Mouse (Mus musculus) spleen, postnatal 4 days (tissue): ENCODE data around the gene Cpa3.

Source experiments
- DNase-seq, 2 experiments: peaks; one replicate each; pipeline ENCODE4 v3.0.0; 2022; ENCODE audit warnings: low spot score in 2 of 2

The Cpa3 gene

DNA sequence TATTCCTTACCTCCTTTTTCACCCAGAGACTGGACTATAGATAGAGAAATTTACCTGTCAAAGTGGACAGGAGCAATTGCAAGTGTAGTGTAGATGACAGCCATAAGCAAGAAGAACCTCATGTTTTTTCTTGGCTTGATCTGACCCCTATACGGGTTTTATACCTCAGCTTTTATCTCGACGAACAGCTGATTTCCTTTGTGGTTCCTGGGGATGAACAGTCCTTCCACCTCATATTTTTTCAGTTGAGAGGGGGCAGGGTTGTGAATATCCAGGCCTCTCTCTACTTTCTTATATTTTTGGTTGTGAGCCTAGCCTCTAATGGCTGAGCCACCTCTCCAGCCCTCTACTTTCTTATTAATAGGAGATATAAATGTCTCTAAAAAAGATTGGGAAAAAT, at the start of gene Cpa3:
TSS of gene Cpa3 (minus strand) at position 132 of the 400 bp plus-strand sequence.
- DNase-seq: no peak

DNA sequence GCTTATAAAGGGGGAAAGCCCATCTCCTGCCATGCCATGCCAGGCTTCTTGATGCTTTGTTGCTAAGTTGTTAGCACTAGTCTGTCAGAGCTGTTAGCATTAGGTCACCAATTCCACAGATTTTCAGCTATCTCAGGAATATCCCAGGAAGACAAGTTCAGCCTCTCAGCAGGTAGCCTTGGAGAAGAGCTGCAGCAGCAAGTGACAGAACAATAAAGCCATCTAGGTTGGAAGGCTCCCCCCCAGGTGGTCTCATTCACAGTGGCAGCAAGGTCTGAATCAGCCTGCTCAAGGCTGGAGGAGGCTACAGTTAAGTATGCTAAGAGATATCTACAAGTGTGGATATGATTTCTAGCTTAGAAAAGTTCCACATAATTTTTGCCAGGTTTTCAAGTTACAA, 49.4 kb upstream of the Cpa3 start:
- DNase-seq: no peak

DNA sequence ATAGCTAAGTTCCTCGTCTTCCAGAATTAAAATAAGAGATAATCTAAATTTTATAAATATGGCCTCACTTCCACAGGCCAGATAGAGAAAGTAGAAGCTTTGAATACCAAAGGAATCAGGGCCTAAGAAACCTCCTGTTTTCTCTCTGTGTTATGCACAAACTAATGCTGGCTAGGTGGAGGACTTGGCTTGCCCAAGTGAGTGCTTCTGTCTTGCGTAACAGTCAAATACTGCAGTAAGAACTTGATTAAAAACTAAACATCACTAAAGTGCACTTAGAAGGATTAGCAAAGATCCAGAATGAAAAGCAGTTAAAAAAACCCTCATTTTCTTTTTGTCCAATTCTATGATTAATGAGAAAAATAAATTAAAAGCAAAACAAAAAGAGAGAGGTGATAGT, 46.8 kb upstream of the Cpa3 start:
- DNase-seq: no peak

DNA sequence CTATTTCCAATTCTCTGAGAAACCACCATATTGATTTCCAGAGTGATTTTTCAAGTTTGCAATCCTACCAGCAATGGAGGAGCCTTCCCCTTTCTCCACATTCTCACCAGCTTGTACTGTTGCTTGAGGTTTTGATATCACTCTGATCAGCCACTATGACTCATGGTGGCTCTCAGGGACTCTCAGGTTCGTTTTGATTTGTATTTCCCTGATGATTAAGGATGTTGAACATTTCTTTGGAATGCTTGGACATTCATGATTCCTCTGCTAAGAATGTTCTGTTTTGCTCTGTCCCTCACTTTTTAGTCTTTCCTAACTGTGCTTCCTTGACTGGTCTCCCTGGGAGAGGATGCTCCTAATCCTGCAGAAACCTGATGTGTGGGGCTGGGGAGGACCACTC, 39.8 kb upstream of the Cpa3 start:
- DNase-seq: no peak

DNA sequence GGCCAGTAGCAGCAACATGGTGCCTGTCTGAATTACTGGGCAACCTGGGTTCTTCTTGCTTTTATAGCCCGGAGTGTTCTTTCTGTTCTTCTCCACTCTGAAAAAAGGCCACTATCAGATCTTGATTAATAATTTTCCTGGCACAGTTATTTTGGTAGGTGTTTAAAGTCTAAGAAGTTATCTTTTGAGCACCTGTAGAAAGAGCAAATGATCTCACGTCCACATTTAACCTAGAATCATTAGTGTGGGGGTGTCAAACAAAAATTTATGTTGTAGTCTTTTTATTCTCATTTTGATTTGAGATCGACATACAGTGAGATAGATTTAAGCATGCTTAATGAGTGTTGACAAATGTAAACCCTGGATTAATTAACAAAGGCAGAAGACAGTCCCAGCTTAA, 33.7 kb upstream of the Cpa3 start, which contains the start of gene Cpb1:
TSS of gene Cpb1 (minus strand) at position 101 of the 400 bp plus-strand sequence.
- DNase-seq: no peak

DNA sequence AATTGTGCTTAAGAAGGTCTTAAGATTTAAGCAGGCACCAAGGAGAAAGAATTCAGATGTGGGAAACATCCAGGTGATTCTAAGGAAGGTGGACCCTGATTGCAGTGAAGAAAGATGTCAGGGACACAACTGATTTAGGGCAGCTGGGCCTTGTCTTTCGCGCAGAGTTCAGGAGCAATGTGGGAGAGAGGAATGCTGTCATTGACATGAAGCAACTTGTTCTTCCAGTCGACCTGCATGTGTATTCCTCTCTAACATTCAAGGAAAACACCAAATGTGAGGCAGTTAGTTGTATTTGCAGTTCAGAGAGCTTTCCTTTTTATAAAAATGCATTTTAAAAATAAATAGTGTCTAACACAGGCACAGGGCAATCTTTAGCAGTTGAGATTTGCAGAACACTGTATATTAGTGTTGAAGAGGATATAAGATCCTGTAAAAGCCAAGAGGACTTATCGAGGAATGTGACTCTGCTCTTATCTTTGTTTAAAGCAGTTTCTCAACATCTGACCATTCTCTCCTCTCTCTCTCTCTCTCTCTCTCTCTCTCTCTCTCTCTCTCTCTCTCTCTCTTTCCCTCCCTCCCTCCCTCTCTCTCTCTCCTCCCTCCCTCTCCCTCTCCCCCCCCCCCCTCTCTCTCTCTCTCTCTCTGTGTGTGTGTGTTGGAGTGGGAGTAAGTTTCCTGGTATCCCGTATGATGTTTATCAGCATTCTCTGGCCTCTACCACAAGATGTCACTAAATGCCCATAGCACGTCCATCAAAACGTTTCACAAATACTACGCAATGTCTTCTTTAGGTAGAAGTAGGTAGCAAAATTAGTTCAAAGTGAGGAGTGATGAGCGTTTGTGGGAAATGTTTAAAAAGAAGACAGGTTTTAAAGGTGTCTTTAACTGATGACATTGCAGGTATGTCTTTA, 12.8 kb upstream of the Cpa3 start:
- no peak for DNase-seq

DNA sequence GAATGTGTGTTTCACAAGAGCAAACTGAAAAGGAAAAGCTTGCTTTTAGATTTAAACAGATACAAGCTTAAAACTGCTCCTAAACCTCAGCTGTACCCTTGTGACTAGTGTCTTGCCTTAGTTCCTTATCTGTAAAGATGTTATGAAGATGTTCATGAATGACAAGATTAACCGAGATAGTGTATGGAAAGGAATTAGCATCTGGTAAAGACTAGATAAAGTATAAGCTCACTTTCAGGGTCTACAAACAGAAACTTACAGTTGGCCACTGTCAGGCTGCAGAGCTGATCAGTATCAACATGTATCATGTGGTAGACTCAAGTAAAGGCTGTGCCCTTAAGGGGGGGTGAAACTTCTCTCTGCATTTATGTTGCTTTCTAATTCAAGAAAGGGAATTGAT, 1.9 kb upstream of the Cpa3 start:
- DNase-seq: no peak

DNA sequence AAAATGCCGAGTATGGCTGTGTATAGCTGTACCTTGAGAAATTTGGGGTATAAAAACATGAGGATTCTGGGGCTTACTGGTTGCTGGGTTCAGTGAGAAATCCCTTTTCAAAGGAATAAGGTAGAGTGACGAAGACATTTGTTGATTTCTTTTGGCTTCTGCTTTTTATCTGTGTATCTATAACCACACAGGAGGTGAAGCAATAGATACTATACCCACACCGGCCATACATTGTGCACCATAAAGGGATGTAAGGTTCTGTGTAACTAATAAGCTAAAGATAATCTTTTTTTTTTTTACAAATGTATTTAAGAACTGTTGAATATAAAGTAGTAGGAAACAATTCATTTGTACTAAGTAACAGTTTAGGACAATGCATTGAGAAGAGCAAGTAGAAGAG, 2.2 kb downstream of the Cpa3 start:
- DNase-seq: no peak

DNA sequence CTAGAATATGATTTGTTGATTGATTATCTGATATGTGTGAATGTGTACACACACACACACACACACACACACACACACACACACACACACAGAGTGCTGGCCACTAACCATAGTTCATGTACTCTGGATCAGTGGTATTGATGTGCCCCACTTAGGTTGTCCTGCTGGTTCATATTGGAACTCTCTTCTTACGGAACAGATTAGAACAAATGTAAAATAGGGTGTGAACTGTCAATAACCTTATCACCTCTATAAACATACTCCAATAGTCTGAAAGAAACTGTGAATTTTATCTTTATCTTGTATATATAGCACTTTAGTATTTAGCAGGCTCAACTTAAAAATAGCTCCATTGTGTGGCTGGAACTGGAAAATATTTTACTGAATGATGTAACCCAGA, 5.0 kb downstream of the Cpa3 start:
- DNase-seq: no peak

DNA sequence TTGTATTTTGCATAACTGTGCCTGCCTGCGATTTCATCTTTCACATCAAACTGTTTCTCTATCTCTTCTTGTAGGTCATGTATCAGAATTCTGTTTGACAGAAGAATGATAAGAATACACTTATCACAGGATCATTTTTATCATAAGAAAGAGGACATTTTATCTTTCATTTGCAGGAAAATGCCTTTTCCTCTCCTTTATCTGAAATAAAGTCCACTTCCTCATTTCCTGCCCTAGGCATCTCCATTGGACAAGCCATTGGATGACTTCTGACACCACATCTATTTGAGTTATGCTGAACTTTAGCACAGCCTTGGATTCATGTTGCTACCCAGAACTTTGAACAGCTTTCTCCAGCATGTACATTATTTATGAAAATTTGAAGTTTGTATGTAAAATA, 13.0 kb downstream of the Cpa3 start:
- no peak for DNase-seq

DNA sequence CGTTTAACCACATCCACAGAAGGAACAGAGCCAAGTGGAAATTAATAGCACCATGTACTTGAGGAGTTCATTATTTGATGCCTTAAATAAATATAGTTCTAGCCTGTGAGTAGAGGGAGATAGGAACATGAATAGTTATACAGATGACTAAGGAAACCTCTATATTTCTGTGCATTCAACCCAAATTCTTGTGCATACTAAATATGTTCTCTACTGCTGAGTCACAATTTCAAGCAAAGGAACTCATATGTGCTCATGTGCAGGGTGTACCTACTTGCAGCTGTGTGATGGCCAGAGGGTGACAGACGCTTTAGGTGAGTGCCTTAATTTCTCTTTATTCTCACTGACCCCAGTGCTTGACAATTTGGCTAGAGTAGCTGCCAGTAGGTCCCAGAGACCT, 16.6 kb downstream of the Cpa3 start:
- no peak for DNase-seq

DNA sequence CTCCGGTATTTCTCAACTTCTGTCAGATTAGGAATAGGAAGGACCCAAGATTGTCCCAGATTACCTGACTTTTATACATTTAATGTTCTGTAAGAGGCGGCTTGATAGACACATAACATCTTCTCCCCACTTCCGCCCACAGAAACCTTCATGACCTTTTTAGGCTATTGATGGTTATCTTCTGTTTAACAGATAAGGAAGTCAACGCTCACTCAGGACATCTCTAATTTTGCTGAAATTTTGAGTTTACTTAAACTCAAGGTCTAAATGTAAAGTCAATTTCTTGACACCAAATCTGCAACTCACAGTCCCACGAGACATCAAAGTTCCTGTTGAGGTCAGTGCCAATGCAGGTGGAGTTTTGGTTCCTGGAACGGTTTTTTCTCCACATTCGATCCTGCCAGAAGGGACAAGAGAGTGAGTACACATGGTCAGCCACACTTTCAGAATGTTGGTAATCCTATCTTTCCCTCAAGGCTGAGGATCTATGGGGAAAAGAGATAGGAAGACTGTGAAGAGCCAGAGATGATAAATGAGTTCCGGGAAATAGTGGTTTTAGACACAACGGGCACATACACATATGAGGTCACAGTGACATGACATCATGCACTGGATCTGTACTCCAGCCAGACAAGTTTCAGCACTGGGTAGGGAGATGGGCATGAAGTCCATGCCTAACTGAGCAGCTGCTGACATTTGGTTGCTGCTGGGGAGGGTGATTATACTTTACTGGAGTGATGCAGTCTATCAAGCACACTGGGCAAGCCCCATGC, 18.9 kb downstream of the Cpa3 start:
- DNase-seq: no peak

DNA sequence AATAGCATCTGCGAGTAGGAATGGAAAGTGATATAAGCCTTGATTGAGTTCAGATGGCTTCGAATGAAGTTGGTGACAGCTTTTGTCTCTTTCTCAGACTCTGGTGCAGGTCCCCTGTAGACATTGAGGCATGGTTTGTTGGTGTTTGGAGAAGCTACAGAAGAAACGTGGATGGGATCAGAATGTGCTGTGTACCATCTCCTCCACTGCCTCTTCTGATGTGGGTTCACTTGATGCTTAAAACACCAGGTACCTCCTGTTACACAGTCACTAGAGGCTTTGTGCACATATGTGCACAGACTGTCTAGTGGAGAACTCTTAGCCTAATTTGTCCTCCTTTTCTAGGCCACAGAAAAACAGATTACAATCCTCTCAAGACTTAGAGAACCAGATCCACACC, 19.8 kb downstream of the Cpa3 start:
- DNase-seq: no peak

DNA sequence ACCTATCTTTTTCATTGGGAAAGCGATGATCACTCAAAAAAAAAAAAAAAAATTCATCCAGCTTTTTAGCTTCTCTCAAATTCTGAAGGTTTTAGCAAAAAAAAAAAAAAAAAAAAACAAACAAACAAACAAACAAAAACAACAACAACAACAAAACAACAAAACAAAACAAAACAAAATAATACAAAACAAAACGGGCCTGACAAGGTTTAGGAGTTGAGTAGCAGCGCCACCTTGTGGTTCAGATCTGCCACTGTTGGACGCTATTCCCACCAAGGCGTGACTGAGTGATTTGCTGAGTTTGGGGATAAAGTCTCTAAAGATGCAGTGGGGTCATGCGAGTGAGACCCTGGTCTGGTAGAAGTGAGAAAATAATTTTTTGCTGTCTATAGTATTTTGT, 43.1 kb downstream of the Cpa3 start:
- peak; percentile 31 to 78 for DNase-seq

DNA sequence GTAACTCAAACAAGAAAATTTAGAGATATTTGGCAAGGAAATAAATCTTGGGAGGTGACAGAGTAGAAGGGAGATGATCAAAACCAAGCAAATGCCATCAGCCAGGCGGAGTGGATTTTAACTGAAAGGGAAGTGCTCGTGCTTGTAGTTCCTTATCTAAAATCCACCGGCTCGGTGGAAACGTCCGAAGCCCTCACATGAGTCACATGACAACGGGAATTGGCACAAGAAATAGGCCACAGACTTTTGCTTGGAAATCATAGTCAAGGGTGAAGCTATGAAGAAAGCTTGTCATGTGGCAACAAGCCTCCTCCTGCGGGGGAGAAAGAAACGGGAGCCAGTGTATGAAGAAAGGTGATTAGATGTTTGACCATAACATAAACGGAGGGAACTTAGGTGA, 44.1 kb downstream of the Cpa3 start:
- no peak for DNase-seq

DNA sequence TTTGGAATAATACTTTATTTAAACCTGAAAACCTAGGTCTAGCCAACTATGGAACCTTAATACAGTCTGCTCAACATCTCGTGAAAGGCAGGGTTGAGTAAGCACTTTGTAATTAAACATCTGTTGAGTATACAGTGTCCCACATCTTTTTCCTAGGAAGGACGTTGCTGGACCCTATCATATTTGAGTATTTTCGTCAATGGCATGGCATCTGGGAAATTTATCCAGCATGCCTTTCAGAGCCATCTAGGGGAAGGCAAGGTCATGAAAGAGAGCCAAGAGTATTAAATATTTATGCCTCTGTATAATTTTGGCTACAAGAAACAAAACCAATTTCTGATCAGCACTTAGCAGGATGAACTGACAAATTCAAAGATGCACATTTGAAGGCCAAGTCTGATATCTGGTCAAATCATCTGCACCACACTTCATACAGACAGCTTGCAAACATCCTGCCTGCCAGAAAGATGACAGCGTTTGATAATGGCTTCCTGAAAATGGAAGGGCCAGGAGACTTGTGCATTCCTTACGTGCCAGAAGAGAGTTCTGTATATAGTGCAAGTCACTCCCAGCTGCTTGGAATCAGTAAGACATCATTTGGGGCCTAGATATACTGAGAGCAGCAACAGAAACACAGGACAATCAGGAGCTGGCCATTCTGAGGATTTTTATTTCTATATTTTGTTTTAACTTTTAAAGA, 52.9 kb downstream of the Cpa3 start:
- no peak for DNase-seq

DNA sequence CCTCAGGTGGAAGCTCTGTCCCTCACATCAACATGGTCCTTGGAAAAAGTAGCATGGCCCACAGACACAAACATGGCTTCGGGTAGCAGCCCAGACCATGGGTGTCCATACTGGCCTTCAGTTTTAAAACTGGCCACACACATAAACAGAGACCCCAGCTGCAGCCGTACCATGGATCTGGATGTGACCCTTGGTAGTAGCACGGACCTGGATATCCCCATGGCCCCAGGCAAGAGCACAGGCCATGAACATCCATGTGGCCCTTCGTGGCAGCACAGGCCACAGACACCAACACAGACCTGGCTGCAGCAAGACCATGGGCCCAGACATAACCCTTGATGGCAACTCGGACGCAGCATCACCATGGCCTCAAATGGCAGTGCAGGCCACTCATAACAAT, 69.6 kb downstream of the Cpa3 start:
- DNase-seq: no peak

DNA sequence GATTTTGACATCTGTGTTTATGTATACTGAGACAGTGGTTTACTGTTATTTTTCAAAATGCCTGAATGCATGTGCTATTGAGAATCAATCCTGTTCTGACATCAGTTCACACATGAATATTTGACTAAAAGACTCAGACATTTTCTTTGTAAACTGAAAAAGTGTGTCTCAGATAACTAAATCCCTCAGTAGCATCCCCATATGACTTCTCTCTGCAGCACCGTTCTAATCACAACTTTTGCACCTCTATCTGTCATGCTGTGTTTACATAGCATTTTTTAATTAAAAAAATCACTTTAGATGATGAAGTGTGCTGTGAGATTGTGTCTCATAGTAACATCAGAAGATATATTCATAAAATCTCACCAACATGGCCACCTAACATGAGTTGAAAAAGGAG, 74.5 kb downstream of the Cpa3 start:
- no peak for DNase-seq
